Mouse (Mus musculus): ENCODE measurements around the gene Gm49366. TPM values are rescaled to one million over a fixed set of nuclear protein-coding genes. Genes with fewer than 3 reads are reported as not detected.
A peak's percentile ranks its signal among the peaks of the same experiment; 100 is the strongest.
"Not testable (repeated sequence)": the region's sequence is repeated elsewhere in the genome, so short reads cannot be mapped to it uniquely, and the experiment has no call there.

Gm49366 gene
- polyA plus RNA-seq, 1 experiment from 2014 or later = not detected

DNA sequence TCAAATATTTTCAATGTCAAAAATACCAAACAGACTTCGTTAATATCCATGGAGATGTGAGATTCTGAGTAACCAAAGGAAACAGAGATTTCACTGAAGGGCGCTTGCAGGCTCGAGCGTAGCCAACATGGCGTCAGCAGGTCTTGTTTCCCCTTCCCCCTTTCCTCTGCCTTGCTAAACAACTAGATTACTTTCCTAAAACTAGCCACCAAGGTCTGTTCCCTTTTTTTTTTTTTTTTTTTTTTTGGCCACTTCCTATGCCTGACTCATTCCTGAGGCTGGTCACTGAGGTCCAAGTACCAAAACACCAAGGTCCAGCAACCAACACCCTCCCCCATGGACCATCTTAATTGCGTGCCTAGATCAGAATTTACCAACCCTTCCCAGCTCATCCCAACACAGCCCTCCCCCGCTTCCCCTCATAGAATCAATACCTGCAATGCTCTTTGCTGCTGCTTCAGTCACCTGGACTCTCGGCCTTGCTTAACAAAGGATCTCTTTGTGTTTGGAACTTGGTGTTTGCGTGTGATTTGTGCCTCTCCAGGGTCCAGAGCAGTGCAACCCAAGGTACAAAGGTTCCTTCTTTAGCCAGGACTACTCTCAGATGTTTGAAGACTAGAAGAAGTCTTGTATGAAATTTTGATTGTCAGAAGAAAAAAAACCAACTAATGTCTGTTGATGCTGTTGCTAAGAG is 15.5 kb upstream of the Gm49366 start:
- WGBS (ENCODE audit: insufficient replicate concordance) = 80% methylated on average over 9 of the region's 9 CpGs
- ATAC-seq (replicated peaks; ENCODE audit: insufficient number of reproducible peaks, low FRiP score, low TSS enrichment) = no peak
- no peaks in the 10 kb centered on the region for H3K36me3 ChIP-seq (ENCODE audit: control insufficient read depth, insufficient read depth, low read length)
- H3K27me3 ChIP-seq (ENCODE audit: control insufficient read depth, insufficient read depth, low read length) = no peaks in the 10 kb centered on the region
- no peaks in the 10 kb centered on the region for H3K4me1 ChIP-seq (ENCODE audit: control insufficient read depth, insufficient read depth, low read length)
- no peak overlapping the region for H3K27ac ChIP-seq (ENCODE audit: low read depth, low read length)
- H3K4me2 ChIP-seq = no peak overlapping the region
- no peaks in the 10 kb centered on the region for H3K9me3 ChIP-seq (replicated peaks; ENCODE audit: control insufficient read depth, low read length)
- H3K4me3 ChIP-seq (ENCODE audit: low read depth, low read length) = no peak overlapping the region
- no peak overlapping the region for H3K9ac ChIP-seq (ENCODE audit: low read depth, low read length)

DNA sequence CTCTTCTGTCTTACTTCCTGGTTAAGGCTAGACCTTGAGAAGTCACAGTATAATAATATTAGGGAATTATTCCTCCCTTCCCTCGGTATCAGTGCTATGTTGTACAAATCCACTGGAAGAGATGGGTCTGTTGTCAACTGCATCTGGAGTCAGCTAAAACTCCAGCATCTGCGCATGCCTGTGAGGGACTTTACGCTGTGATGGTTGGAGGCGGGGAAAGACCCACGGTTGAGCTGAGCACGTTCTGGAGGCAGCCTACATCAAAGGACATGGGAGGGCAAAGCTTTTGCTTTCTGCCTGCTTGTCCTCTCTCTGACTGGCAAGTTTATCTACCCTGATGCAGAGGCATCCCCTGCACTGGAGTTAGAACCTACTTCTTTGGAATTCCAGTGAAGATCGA is 12.8 kb upstream of the Gm49366 start:
- no peaks in the 10 kb centered on the region for H3K9me3 ChIP-seq (replicated peaks; ENCODE audit: control insufficient read depth, low read length)
- no peaks in the 10 kb centered on the region; the same call in 1 of the 2 replicates for H3K4me1 ChIP-seq (ENCODE audit: control insufficient read depth, insufficient read depth, low read length)
- H3K36me3 ChIP-seq (ENCODE audit: control insufficient read depth, insufficient read depth, low read length) = no peaks in the 10 kb centered on the region
- no peak overlapping the region for H3K27ac ChIP-seq (ENCODE audit: low read depth, low read length)
- WGBS (ENCODE audit: insufficient replicate concordance) = 83% methylated on average over 7 of the region's 7 CpGs
- H3K27me3 ChIP-seq (ENCODE audit: control insufficient read depth, insufficient read depth, low read length) = no peaks in the 10 kb centered on the region
- H3K4me3 ChIP-seq (ENCODE audit: low read depth, low read length) = no peak overlapping the region
- no peak overlapping the region for H3K4me2 ChIP-seq
- ATAC-seq (replicated peaks; ENCODE audit: insufficient number of reproducible peaks, low FRiP score, low TSS enrichment) = no peak
- H3K9ac ChIP-seq (ENCODE audit: low read depth, low read length) = no peak overlapping the region

DNA sequence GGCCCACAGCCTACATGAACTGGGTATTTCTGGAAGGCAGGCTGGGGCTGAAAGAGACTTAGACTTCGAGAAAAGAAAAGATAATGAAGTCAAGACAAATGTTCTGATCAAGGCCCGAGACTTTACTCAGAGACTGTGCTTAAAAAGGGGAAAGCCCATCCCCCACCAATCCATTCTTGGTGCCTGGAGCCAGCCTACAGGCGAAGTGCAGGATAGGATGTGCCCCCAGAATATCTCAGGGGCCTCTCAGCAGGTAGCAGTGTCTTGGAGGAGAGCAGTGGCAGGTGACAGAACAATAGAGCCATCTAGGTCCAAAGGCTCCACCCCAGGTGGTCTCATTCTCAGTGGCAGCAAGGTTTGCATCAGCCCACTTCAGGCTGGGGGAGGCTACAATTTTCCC is 10.4 kb upstream of the Gm49366 start:
- H3K36me3 ChIP-seq (ENCODE audit: control insufficient read depth, insufficient read depth, low read length); H3K27me3 ChIP-seq (ENCODE audit: control insufficient read depth, insufficient read depth, low read length); H3K9ac ChIP-seq (ENCODE audit: low read depth, low read length); H3K9me3 ChIP-seq (replicated peaks; ENCODE audit: control insufficient read depth, low read length); H3K27ac ChIP-seq (ENCODE audit: low read depth, low read length); H3K4me1 ChIP-seq (ENCODE audit: control insufficient read depth, insufficient read depth, low read length); H3K4me2 ChIP-seq; H3K4me3 ChIP-seq (ENCODE audit: low read depth, low read length); ATAC-seq (replicated peaks; ENCODE audit: insufficient number of reproducible peaks, low FRiP score, low TSS enrichment): not testable (repeated sequence)
- 56% methylated on average over 3 of the region's 3 CpGs for WGBS (ENCODE audit: insufficient replicate concordance)

DNA sequence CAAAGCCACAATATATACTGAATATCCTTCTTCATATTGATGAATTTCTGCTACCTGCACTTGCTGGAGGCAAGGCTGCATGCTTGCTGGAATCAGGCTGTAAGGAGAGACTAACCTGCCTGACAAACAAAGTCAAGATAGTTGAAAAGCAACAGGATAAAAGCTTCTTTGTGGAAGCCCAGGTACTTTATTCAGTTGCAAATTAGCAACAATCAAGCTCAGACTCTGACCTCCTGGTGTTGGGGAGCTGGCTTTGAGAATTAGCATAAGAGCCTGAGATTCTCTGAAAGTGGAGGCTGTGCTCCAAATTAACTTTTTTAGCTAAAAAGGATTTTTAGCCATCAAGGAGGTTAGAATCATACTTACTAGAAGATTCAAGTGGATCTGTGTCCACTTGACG is 9.7 kb upstream of the Gm49366 start:
- not testable (repeated sequence) for H3K4me1 ChIP-seq (ENCODE audit: control insufficient read depth, insufficient read depth, low read length); H3K4me2 ChIP-seq; ATAC-seq (replicated peaks; ENCODE audit: insufficient number of reproducible peaks, low FRiP score, low TSS enrichment); H3K9ac ChIP-seq (ENCODE audit: low read depth, low read length); H3K27ac ChIP-seq (ENCODE audit: low read depth, low read length); H3K4me3 ChIP-seq (ENCODE audit: low read depth, low read length); H3K9me3 ChIP-seq (replicated peaks; ENCODE audit: control insufficient read depth, low read length); H3K27me3 ChIP-seq (ENCODE audit: control insufficient read depth, insufficient read depth, low read length); H3K36me3 ChIP-seq (ENCODE audit: control insufficient read depth, insufficient read depth, low read length)
- WGBS (ENCODE audit: insufficient replicate concordance) = 89% methylated on average over 1 of the region's 1 CpGs

DNA sequence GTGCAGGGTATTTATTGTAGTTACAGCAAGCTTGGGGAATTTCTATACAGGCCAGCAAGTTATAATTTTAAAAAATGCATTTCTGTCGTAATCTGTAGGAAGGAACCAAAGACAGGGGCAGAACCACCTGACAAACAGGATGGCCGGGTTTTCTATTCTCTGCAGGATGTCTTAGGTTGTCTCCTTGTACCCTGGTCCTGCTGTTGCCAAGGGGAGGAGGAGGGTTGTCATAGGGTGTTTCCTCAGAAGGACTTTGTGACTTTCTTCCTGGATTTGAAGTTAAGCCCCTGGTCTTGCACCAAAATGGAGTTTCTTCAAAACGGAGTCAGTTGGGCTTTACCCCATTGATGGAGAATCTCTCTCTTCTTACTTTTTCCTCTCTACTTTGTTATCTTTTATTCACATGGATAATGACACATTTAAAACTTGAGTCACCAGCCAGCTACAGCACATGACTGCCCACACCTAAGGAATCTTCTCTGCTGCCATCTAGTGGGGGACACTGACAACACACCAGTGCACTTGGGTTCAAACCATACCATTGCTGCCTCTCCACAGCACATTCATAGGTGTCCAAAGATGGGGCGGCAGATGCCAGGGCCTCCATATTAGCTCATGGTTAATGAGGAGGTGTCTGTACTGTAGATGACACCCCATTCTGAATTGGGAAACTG is 7.9 kb upstream of the Gm49366 start:
- no peaks in the 10 kb centered on the region for H3K36me3 ChIP-seq (ENCODE audit: control insufficient read depth, insufficient read depth, low read length)
- WGBS (ENCODE audit: insufficient replicate concordance) = 71% methylated on average over 4 of the region's 4 CpGs
- no peaks in the 10 kb centered on the region for H3K27me3 ChIP-seq (ENCODE audit: control insufficient read depth, insufficient read depth, low read length)
- H3K27ac ChIP-seq (ENCODE audit: low read depth, low read length) = no peak overlapping the region
- H3K9ac ChIP-seq (ENCODE audit: low read depth, low read length) = no peak overlapping the region
- H3K4me3 ChIP-seq (ENCODE audit: low read depth, low read length) = no peak overlapping the region
- H3K4me2 ChIP-seq = no peak overlapping the region
- H3K4me1 ChIP-seq (ENCODE audit: control insufficient read depth, insufficient read depth, low read length) = no peaks in the 10 kb centered on the region; the same call in 1 of the 2 replicates
- no peak for ATAC-seq (replicated peaks; ENCODE audit: insufficient number of reproducible peaks, low FRiP score, low TSS enrichment)
- no peaks in the 10 kb centered on the region for H3K9me3 ChIP-seq (replicated peaks; ENCODE audit: control insufficient read depth, low read length)

DNA sequence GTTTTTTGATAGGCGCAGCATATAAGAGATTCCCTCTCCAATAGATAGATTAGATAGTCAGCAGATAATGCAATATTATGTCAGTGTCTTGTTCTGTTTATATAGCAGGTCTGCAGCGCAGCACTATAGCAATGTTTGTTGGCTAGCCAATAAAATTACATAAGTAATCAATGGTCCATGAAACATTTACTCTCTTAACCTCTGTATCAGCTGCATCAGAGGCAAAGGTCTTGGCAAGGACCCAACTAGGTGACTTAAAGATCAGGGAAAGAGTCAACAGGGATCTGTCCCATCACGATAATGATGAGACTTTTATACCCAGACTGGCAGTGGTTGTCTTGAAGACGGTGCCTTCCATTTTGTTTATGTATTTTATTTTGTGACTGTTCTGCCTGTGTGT is 5.9 kb upstream of the Gm49366 start:
- no peaks in the 10 kb centered on the region for H3K9me3 ChIP-seq (replicated peaks; ENCODE audit: control insufficient read depth, low read length)
- H3K4me1 ChIP-seq (ENCODE audit: control insufficient read depth, insufficient read depth, low read length) = no peaks in the 10 kb centered on the region; the same call in 1 of the 2 replicates
- no peak overlapping the region for H3K9ac ChIP-seq (ENCODE audit: low read depth, low read length)
- no peak overlapping the region for H3K27ac ChIP-seq (ENCODE audit: low read depth, low read length)
- ATAC-seq (replicated peaks; ENCODE audit: insufficient number of reproducible peaks, low FRiP score, low TSS enrichment) = no peak
- H3K4me2 ChIP-seq = no peak overlapping the region
- no peaks in the 10 kb centered on the region for H3K27me3 ChIP-seq (ENCODE audit: control insufficient read depth, insufficient read depth, low read length)
- no peaks in the 10 kb centered on the region for H3K36me3 ChIP-seq (ENCODE audit: control insufficient read depth, insufficient read depth, low read length)
- H3K4me3 ChIP-seq (ENCODE audit: low read depth, low read length) = no peak overlapping the region
- 82% methylated on average over 4 of the region's 4 CpGs for WGBS (ENCODE audit: insufficient replicate concordance)

DNA sequence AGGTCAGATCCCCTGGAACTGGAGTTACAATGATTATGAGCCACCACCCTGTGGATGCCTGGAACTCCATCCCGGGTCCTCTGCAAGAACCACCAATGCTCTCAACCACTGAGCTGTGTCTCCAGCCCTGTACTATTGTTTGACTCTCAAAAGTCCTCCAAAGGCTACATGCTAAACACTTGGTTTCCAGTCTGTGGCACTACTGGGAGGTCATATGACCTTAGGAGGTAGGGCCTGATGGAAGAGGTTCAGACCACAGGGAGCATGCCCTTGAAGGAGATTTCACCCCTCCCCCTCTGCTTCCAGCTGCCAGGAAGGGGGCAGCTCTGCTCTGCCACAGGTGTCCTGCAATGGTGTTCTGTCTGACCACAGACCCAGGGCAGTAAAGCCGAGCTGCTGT is 5.4 kb upstream of the Gm49366 start:
- H3K4me2 ChIP-seq; H3K27me3 ChIP-seq (ENCODE audit: control insufficient read depth, insufficient read depth, low read length); H3K4me3 ChIP-seq (ENCODE audit: low read depth, low read length); H3K27ac ChIP-seq (ENCODE audit: low read depth, low read length); H3K9me3 ChIP-seq (replicated peaks; ENCODE audit: control insufficient read depth, low read length); H3K36me3 ChIP-seq (ENCODE audit: control insufficient read depth, insufficient read depth, low read length); ATAC-seq (replicated peaks; ENCODE audit: insufficient number of reproducible peaks, low FRiP score, low TSS enrichment); H3K4me1 ChIP-seq (ENCODE audit: control insufficient read depth, insufficient read depth, low read length); H3K9ac ChIP-seq (ENCODE audit: low read depth, low read length): not testable (repeated sequence)
- WGBS (ENCODE audit: insufficient replicate concordance) = 68% methylated on average over 2 of the region's 2 CpGs

DNA sequence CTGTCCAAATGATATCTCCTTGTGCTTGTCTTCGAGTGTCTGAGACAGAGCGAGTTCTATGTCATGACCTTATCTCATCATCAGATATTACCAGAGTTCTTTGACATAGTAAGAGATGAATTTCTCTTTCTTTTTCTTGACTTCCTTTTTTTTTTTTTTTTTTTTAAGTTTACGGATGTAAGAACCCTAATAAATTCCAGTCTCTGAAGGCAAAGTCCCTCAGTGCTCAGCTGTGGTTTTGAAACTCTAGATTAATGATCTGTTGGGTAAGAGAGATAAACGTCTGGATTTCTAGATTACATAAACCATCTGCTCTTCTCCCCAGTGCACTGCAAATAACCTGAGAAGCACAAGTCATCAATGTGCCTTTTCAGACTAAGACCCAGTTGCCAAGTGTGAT is 4.6 kb upstream of the Gm49366 start:
- 47% methylated on average over 4 of the region's 4 CpGs for WGBS (ENCODE audit: insufficient replicate concordance)

DNA sequence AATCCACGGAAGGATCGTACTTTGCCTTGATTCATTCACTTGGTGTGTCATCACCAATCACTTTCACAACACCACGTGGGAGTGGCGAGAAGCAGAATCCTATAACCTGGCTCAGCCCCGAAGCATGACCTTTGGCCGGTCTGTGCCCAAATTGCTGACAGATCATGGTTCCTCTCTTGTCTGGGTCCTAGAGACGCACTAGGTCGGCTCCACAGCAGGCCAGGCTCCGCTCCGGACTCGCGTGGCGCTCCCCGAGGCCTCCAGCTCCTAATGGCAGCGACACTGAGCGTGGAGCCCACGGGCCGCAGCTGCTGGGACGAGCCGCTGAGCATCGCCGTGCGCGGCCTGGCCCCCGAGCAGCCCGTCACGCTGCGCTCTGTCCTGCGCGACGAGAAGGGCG is 494 bp upstream of the Gm49366 start, which contains the start of gene Acot4:
Gene Acot4, plus strand, starts transcription at position 139 of the 400 bp plus-strand sequence.
- not testable (repeated sequence) for H3K36me3 ChIP-seq (ENCODE audit: control insufficient read depth, insufficient read depth, low read length); H3K9me3 ChIP-seq (replicated peaks; ENCODE audit: control insufficient read depth, low read length); H3K27ac ChIP-seq (ENCODE audit: low read depth, low read length); H3K4me1 ChIP-seq (ENCODE audit: control insufficient read depth, insufficient read depth, low read length); H3K27me3 ChIP-seq (ENCODE audit: control insufficient read depth, insufficient read depth, low read length)
- Histone ChIP-seq H3K9ac (ENCODE audit: low read depth, low read length) (peak within 1 kb of the TSS; percentile 62; the same call in 1 of the 2 replicates), H3K4me3 (ENCODE audit: low read depth, low read length) (peak within 1 kb of the TSS; percentile 43), H3K4me2 (peak within 1 kb of the TSS; percentile 73)
- WGBS (ENCODE audit: insufficient replicate concordance) = 9% methylated on average over 23 of the region's 32 CpGs
- 0 out of 2 replicates have a peak, but pooled peaks have one; percentile 10 for ATAC-seq (replicated peaks; ENCODE audit: insufficient number of reproducible peaks, low FRiP score, low TSS enrichment)

More for the DNA sequence above, 4.6 kb upstream of the Gm49366 start:
- Histone ChIP-seq H3K9me3 (replicated peaks; ENCODE audit: control insufficient read depth, low read length) (no peaks in the 10 kb centered on the region), H3K9ac (ENCODE audit: low read depth, low read length) (no peak overlapping the region), H3K27me3 (ENCODE audit: control insufficient read depth, insufficient read depth, low read length) (no peaks in the 10 kb centered on the region), H3K4me2 (no peak overlapping the region), H3K4me3 (ENCODE audit: low read depth, low read length) (no peak overlapping the region), H3K4me1 (ENCODE audit: control insufficient read depth, insufficient read depth, low read length) (no peaks in the 10 kb centered on the region; the same call in 1 of the 2 replicates), H3K27ac (ENCODE audit: low read depth, low read length) (no peak overlapping the region), H3K36me3 (ENCODE audit: control insufficient read depth, insufficient read depth, low read length) (no peaks in the 10 kb centered on the region)
- no peak for ATAC-seq (replicated peaks; ENCODE audit: insufficient number of reproducible peaks, low FRiP score, low TSS enrichment)
